In the genomic region with DNA sequence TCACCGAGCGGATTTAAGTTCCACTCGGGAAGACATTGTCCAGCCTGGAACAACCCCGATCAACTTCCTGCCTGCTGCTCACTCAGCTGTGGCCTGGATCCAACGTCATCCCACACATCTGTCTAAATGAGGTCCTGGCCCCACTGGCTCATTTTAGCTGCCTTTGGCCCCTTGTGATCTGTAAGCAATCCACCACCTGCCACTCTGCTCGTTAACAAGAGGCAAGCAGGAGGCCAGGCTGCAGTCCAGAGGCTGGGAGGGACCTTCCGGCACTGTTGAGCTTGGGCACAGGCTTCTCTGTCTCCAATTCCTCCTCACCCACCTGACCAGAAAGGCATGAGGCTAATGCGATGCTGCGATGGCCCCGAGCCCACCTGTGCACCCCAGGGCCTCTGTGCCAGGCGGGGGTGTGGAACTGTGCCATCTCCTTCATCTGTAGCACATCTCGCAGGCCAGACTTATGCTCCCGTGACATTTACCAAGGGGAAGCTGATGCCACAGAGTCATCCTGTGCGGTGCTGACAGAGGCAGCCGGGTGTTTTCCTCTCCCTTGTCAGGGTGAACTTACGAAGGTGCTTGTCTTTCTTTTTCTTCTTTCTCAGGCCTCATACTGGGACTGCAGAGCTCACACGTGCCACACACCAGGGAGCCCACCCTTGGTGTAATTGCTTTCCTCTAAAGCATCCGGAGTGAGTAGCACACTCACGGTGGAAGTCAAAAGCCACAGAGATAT, we compare ENCODE assay signal across 9 mouse cellular contexts. TPM values are rescaled to one million over a fixed set of nuclear protein-coding genes. Genes with fewer than 3 reads are reported as not detected.
A peak's percentile ranks its signal among the peaks of the same experiment; 100 is the strongest.
DNase-seq lines count a peak whose midpoint lies in the region; ATAC-seq and TF ChIP-seq lines count a peak whose summit lies in the region.
"Had no signal": no experiment of that assay in that cellular context is flagged by ENCODE, and none has a peak within 500 bp of the region (broad histone marks: within the 10 kb centered on the region; RNA-seq: fewer than 3 reads in every experiment).

No protein-coding gene starts in this region.

- H3K4me2 ChIP-seq in liver, embryonic 11.5 days: no peak overlapping the region
- H3K4me2 ChIP-seq: liver, embryonic 15.5 days had no signal

- TF ChIP-seq POLR2A in cerebellum, adult 2 months (IDR thresholded peaks at IDR 0.05; ENCODE audit: borderline replicate concordance, insufficient read depth, low read length): no peak

- H3K27me3 ChIP-seq in cerebellum, adult 2 months (ENCODE audit: control insufficient read depth, insufficient read depth, low read length): no peaks in the 10 kb centered on the region
- H3K27me3 ChIP-seq in liver, embryonic 11.5 days (replicated peaks; ENCODE audit: control insufficient read depth, insufficient read depth, low read length): no peaks in the 10 kb centered on the region
- H3K27me3 ChIP-seq: liver, embryonic 15.5 days had no signal

- H3K4me3 ChIP-seq in cerebellum, adult 2 months (replicated peaks; ENCODE audit: insufficient read depth, low read depth, low read length): no peak overlapping the region
- no peak overlapping the region for H3K4me3 ChIP-seq in liver, embryonic 11.5 days (ENCODE audit: low read depth, low read length)
- H3K4me3 ChIP-seq: liver, embryonic 15.5 days had no signal

- H3K27ac ChIP-seq in cerebellum, adult 2 months (ENCODE audit: insufficient read depth, low read length): no peak overlapping the region
- no peak overlapping the region for H3K27ac ChIP-seq in liver, embryonic 11.5 days (ENCODE audit: low read depth, low read length)
- H3K27ac ChIP-seq: liver, embryonic 15.5 days had no signal

- H3K4me1 ChIP-seq in cerebellum, adult 2 months (ENCODE audit: control insufficient read depth, insufficient read depth, low read length): peaks cover 28% of the 10 kb centered on the region
- no peaks in the 10 kb centered on the region for H3K4me1 ChIP-seq in liver, embryonic 11.5 days (replicated peaks; ENCODE audit: control insufficient read depth, insufficient read depth, low read length)
- H3K4me1 ChIP-seq: liver, embryonic 15.5 days had no signal

- WGBS in cerebellum, adult 2 months: 11% methylated on average over 19 of the region's 19 CpGs
- 60% methylated on average over 19 of the region's 19 CpGs for WGBS in liver, embryonic 11.5 days

- no peaks in the 10 kb centered on the region for H3K9me3 ChIP-seq in liver, embryonic 11.5 days (ENCODE audit: control insufficient read depth, low read length)
- H3K9me3 ChIP-seq: liver, embryonic 15.5 days had no signal

- H3K36me3 ChIP-seq in liver, embryonic 11.5 days (ENCODE audit: control insufficient read depth, insufficient read depth, low read length): no peaks in the 10 kb centered on the region
- H3K36me3 ChIP-seq: liver, embryonic 15.5 days had no signal

- peak; percentile 28 for DNase-seq in adrenal gland, adult 8-10 months
- DNase-seq in adrenal gland, adult 18-20 months (ENCODE audit: low spot score in 2 of 2): no peak
- DNase-seq in cerebellum, adult 2 months: peak; percentile 70 to 73
- peak; percentile 69 for DNase-seq in lung, postnatal 14 days
- no peak for DNase-seq in liver, embryonic 11.5 days (ENCODE audit: low spot score)

- no peak for TF ChIP-seq CTCF in cerebellum, adult 2 months (IDR thresholded peaks at IDR 0.05; ENCODE audit: borderline replicate concordance, insufficient read depth, low read depth, low read length)

- no peak overlapping the region for H3K9ac ChIP-seq in liver, embryonic 11.5 days (ENCODE audit: low read depth, low read length)
- H3K9ac ChIP-seq: liver, embryonic 15.5 days had no signal

- ATAC-seq in inflammation-experienced regulatory T-cells, adult 6 months: peak; percentile 60
- no peak for ATAC-seq in monocyte, adult 5-6 weeks (replicated peaks; ENCODE audit: insufficient number of reproducible peaks, low FRiP score, low TSS enrichment, poor library complexity, severe bottlenecking)
- ATAC-seq in liver, embryonic 11.5 days (replicated peaks; ENCODE audit: low FRiP score): no peak
- no peak for ATAC-seq in frontal cortex, adult (ENCODE audit: low TSS enrichment)

RNA-seq across cellular contexts. Expression of gene Zdhhc7, which starts 33.2 kb away (rescaled TPM):
- total RNA-seq in adrenal gland, adult 8-10 months (2022): 10 to 100 TPM; 50.1 to 70.1 (median 55.6) TPM
- 10 to 100 TPM; 39.5 to 57.7 TPM for total RNA-seq in adrenal gland, adult 18-20 months (2021)
- polyA plus RNA-seq in cerebellum, adult 2 months (2012; rRNA removed): 34.7 and 39.3 TPM in 2 replicates
- 1 to 10 TPM; 5.3 to 6.6 (median 6.2) TPM for polyA plus RNA-seq in inflammation-experienced regulatory T-cells, adult 6 months (2017; shearing (Covaris generic))
- 24.9 to 42.9 TPM (median 27.3 TPM) in 3 replicates for total RNA-seq in monocyte, adult 5-6 weeks (2017)
- 27.4 and 30.1 TPM in 2 replicates for polyA plus RNA-seq in liver, embryonic 11.5 days (2014; fragmentation: Nextera tagmentation; extraction: Ambion mirVana)

RNA-seq across cellular contexts. Expression of gene 6430548M08Rik, which starts 45.9 kb away (rescaled TPM):
- total RNA-seq in adrenal gland, adult 8-10 months (2022): 100 to 1,000 TPM; 110 to 182 (median 142) TPM
- 100 to 1,000 TPM in 1 of 2 experiments, 10 to 100 TPM in 1; 60.5 to 130 TPM for total RNA-seq in adrenal gland, adult 18-20 months (2021)
- 175 and 188 TPM in 2 replicates for polyA plus RNA-seq in cerebellum, adult 2 months (2012; rRNA removed)
- polyA plus RNA-seq in inflammation-experienced regulatory T-cells, adult 6 months (2017; shearing (Covaris generic)): under 1 TPM in 1 of 3 experiments, not detected in 2; 0.64 TPM
- total RNA-seq in monocyte, adult 5-6 weeks (2017): 101 to 149 TPM (median 129 TPM) in 3 replicates
- polyA plus RNA-seq in liver, embryonic 11.5 days (2014; fragmentation: Nextera tagmentation; extraction: Ambion mirVana): 2.1 TPM in 2 replicates

Comparison
In these comparisons a context has a peak if more than half of its experiments do, and no peak if none do; other contexts are left out.
1. DNase-seq: peak in adrenal gland, adult 8-10 months (single experiment), cerebellum, adult 2 months (2 of 2) and lung, postnatal 14 days (single experiment); none in adrenal gland, adult 18-20 months (0 of 2) and liver, embryonic 11.5 days (single experiment).